Mouse (Mus musculus) large intestine, adult 2 months (tissue): Measurements from ENCODE around the gene Rsad1. TPM values are rescaled to one million over a fixed set of nuclear protein-coding genes. Genes with fewer than 3 reads are reported as not detected.

ENCODE experiments used
- DNase-seq: peaks from one replicate; pipeline ENCODE4 v3.0.0-alpha.2; 2012; ENCODE audit warnings: low read depth, low spot score
- WGBS: fragments of 180-500 bp; shearing (Covaris S2); methylation state at CpG from one replicate; pipeline ENCODE4 v1.1.7; 2018; 5-methylcytosine and 5-hydroxymethylcytosine counted together
- polyA plus RNA-seq: library from polyadenylated mRNA; depleted of rRNA; stranded (reverse); fragments of >200 nt; gene quantifications from 2 replicates; pipeline ENCODE4 v1.2.3, GENCODE M21; 2012; rRNA removed

The Rsad1 gene
- polyA plus RNA-seq, 1 experiment: 2.5 TPM

DNA sequence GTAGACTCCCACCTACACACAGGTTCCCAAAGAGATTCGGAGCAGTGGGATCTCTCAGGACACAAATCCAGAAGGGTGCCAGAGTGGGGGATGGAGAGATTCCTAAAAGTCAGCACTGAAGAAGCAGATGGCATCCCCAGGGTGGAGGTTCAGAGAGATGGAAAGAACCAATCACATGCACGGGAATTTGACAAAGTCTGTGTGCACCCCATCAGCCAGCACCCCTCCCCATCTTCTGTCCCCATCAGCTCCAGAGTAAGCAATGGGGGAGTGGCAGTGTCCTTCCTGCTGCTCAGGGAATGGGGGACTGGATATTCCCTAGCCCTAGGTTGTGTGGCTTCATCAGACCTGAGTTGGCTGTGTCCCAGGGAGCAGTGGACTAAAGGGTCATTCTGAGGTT is 50.0 kb downstream of the Rsad1 start:
- 8% methylated on average over 2 of the region's 2 CpGs for WGBS
- no peak for DNase-seq

GRCm38 (mm10) chr11:94498093-94498996 is 50.7 kb downstream of the Rsad1 start:
- WGBS: 17% methylated on average over 19 of the region's 19 CpGs
- DNase-seq: peak; percentile 70

DNA sequence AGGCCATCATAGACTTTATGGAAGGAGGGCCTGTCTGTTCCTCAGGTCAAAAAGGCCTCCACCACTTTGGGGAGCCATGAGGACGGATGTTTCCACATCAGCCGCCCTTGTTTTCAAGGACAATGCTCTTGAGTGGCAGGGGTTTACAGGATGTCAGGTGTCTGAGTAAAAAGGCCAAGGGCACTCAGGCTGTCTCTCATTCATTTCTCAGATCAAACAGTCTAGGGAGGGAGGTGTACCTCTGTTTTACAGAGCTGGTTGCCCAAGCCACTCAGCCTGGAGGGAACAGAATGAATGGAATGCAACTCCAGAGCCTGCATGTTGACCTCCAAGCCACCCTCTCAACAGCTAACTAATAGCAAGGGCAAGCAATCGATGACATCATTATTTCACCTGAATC is 53.6 kb downstream of the Rsad1 start:
- no peak for DNase-seq
- WGBS: 87% methylated on average over 3 of the region's 3 CpGs

GRCm38 (mm10) chr11:94491749-94492099 is 57.3 kb downstream of the Rsad1 start:
- no peak for DNase-seq
- WGBS: 54% methylated on average over 7 of the region's 7 CpGs

DNA sequence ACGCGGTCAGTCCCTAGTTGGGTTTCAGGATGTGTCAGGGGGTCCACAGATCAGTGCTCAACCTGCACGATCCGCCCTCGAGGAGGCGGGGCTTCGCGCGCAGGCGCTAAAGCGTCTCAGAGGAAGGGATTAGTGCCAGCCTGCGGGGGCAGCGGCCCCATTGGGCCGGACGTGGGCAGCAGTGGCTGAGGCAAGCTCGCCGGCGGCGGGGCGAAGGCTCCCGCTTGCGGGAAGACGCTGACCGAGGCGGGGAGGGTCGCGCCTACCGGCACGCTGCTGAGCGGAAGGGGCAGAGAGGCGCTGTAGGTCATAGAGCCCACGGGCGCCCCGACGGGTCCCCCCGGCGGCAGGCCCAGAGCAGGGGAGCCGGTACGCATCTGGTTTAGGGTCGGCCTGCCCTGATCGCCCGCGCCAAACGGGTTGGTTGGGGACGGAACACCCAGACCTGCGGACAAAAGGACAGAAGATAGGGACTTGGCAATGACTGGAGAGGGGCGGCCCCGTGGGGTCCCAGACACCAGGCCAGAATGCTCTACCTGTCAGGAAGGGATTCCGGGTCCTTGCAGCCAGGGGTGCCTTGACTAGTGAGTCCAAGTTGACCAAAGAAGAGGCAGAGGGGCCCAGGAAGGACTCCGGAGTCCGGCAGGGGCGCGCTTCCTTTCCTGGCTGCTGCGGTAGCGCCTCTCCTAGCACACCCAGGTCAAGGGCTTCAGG is 57.9 kb downstream of the Rsad1 start:
- no peak for DNase-seq
- WGBS: 62% methylated on average over 52 of the region's 55 CpGs

Other genes with a start within 250 kb of the Rsad1 start
- gene Luc7l3, start 227.3 kb downstream of the Rsad1 start, polyA plus RNA-seq: 6.1 and 9.2 TPM in 2 replicates
- gene Ankrd40, start 221.3 kb downstream of the Rsad1 start, polyA plus RNA-seq: 49.1 and 62.2 TPM in 2 replicates
- 48.1 and 67.9 TPM in 2 replicates for gene Abcc3, start 156.3 kb downstream of the Rsad1 start, polyA plus RNA-seq
- gene Cacna1g, start 75.1 kb downstream of the Rsad1 start, polyA plus RNA-seq: 8.8 and 10.1 TPM in 2 replicates
- gene Spata20, start 63.1 kb downstream of the Rsad1 start, polyA plus RNA-seq: 0.05 TPM in 1 of 2 replicates, not detected in the other
- gene Epn3, start 49.3 kb downstream of the Rsad1 start, polyA plus RNA-seq: 1.6 and 2.4 TPM in 2 replicates
- gene Mycbpap, start 27.5 kb downstream of the Rsad1 start, polyA plus RNA-seq: 0.84 and 1.2 TPM in 2 replicates
- gene Chad, start 15.8 kb upstream of the Rsad1 start, polyA plus RNA-seq: 0.63 and 1.1 TPM in 2 replicates
- 19.8 and 31.8 TPM in 2 replicates for gene Acsf2, start 52.6 kb upstream of the Rsad1 start, polyA plus RNA-seq
- gene Lrrc59, start 80.5 kb upstream of the Rsad1 start, polyA plus RNA-seq: 165 and 204 TPM in 2 replicates
- 60.7 and 77.6 TPM in 2 replicates for gene Mrpl27, start 104.5 kb upstream of the Rsad1 start, polyA plus RNA-seq
- 5.9 and 7.3 TPM in 2 replicates for gene Eme1, start 104.7 kb upstream of the Rsad1 start, polyA plus RNA-seq
- gene Xylt2, start 128.3 kb upstream of the Rsad1 start, polyA plus RNA-seq: 14.7 and 17.7 TPM in 2 replicates
- gene Gm11541, start 155.2 kb upstream of the Rsad1 start, polyA plus RNA-seq: not detected in 2 replicates
- not detected in 2 replicates for gene Cdc34b, start 192.5 kb upstream of the Rsad1 start, polyA plus RNA-seq
- 0.43 and 1.2 TPM in 2 replicates for gene Tmem92, start 233.4 kb upstream of the Rsad1 start, polyA plus RNA-seq